Comparison of ENCODE assay signal across 8 mouse cellular contexts in the genomic region with DNA sequence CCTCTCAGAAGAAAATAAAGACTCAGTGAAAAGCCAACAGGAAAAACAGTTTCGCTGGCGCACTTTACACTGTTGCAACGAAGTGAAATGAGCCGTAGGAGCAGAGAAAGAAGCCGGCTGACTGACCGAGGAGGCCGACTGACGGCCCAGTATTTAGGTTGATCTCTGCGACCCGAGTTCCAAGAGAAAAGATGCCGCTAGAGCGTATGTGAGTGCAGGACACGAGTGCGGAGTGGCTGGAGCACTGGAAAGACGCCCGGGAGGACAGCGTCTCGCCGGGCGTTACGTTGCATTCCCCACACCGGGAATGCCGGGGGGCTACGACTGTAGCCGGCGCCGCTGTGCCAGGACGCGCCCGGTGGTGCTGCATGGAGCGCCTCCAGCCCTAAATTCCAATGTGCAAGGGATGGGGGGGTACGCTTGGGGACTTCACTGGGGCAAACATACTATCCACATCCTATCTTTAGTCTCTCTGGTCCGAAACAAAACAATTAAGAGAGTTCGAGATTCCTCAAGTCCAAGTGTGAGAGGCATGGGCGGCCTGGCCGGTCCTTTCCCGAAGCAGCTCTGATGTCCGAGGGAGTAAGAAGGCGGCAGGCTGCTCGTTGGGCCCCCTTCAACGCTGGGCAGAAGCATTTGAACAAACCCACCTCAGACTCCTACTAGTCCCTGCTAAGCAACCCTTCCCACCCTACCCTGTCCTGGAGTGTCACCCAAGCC. TPM values are rescaled to one million over a fixed set of nuclear protein-coding genes. Genes with fewer than 3 reads are reported as not detected.
DNase-seq lines count a peak whose midpoint lies in the region; ATAC-seq and TF ChIP-seq lines count a peak whose summit lies in the region.

No protein-coding gene starts in this region.

- no peak for TF ChIP-seq CTCF in layer of hippocampus, adult 2 months (conservative IDR thresholded peaks at IDR 0.05)

- no peaks in the 10 kb centered on the region for H3K9me3 ChIP-seq in limb, embryonic 12.5 days
- no peaks in the 10 kb centered on the region for H3K9me3 ChIP-seq in midbrain, embryonic 15.5 days

- ATAC-seq in common myeloid progenitor, adult 5-6 weeks (replicated peaks; ENCODE audit: low read depth, poor library complexity, severe bottlenecking), result 0 out of 2 replicates have a peak, but pooled peaks have one; percentile 1
- no peak; the same call in 1 of the 2 replicates for ATAC-seq in limb, embryonic 12.5 days (ENCODE audit: insufficient number of reproducible peaks, insufficient read depth, low FRiP score, low TSS enrichment, low read depth)
- ATAC-seq in midbrain, embryonic 15.5 days (replicated peaks), result peak; percentile 18

- no peak for DNase-seq in layer of hippocampus, adult 2 months (ENCODE audit: low spot score in 2 of 2)
- DNase-seq in layer of hippocampus, postnatal 14 days (ENCODE audit: low spot score in 2 of 2), result no peak
- DNase-seq in heart, postnatal 10 days, result peak; percentile 64 to 65
- DNase-seq in layer of hippocampus, adult 18-20 months (ENCODE audit: low spot score in 2 of 2), result no peak
- no peak for DNase-seq in cerebellum, adult 9-11 months

- H3K4me1 ChIP-seq in limb, embryonic 12.5 days (replicated peaks), result peaks cover 53% of the 10 kb centered on the region
- H3K4me1 ChIP-seq in midbrain, embryonic 15.5 days, result peaks cover 39% of the 10 kb centered on the region

- H3K36me3 ChIP-seq in limb, embryonic 12.5 days, result no peaks in the 10 kb centered on the region
- no peaks in the 10 kb centered on the region for H3K36me3 ChIP-seq in midbrain, embryonic 15.5 days (replicated peaks)

- H3K4me3 ChIP-seq in layer of hippocampus, adult 2 months, result peak overlapping the region; percentile 50
- H3K4me3 ChIP-seq in limb, embryonic 12.5 days (replicated peaks), result peak overlapping the region; percentile 84
- H3K4me3 ChIP-seq in midbrain, embryonic 15.5 days, result peak overlapping the region; percentile 43

- intact Hi-C loops in heart, postnatal 10 days (cut with DNase I), result loop anchor here (2.0 kb wide), 3 partner anchors 207 to 347 kb away; no protein-coding TSS in a partner anchor

- WGBS in limb, embryonic 12.5 days, result under 1% methylated on average over 41 of the region's 41 CpGs
- WGBS in midbrain, embryonic 15.5 days, result under 1% methylated on average over 41 of the region's 41 CpGs

- peak overlapping the region; percentile 65 for H3K27ac ChIP-seq in layer of hippocampus, adult 2 months
- H3K27ac ChIP-seq in limb, embryonic 12.5 days, result peak overlapping the region; percentile 100
- H3K27ac ChIP-seq in midbrain, embryonic 15.5 days, result peak overlapping the region; percentile 65

- peak overlapping the region; percentile 87 for H3K4me2 ChIP-seq in limb, embryonic 12.5 days
- H3K4me2 ChIP-seq in midbrain, embryonic 15.5 days, result peak overlapping the region; percentile 86

- H3K27me3 ChIP-seq in limb, embryonic 12.5 days, result no peaks in the 10 kb centered on the region; the same call in 1 of the 2 replicates
- peaks cover 55% of the 10 kb centered on the region for H3K27me3 ChIP-seq in midbrain, embryonic 15.5 days (replicated peaks)

- peak overlapping the region; percentile 99 for H3K9ac ChIP-seq in limb, embryonic 12.5 days (replicated peaks)
- peak overlapping the region; percentile 28 for H3K9ac ChIP-seq in midbrain, embryonic 15.5 days

RNA-seq across cellular contexts. Expression of a gene that starts 40.1 kb away (rescaled TPM):
- 1 to 10 TPM; 3.3 to 3.5 TPM for total RNA-seq in layer of hippocampus, adult 2 months (2021)
- 1 to 10 TPM; 5.0 to 6.9 TPM for total RNA-seq in layer of hippocampus, postnatal 14 days (2021)
- total RNA-seq in common myeloid progenitor, adult 5-6 weeks (2017), result 3.9 and 10.8 TPM in 2 replicates
- total RNA-seq in heart, postnatal 10 days (2021), result 10 to 100 TPM; 27.4 to 35.8 TPM
- 187 TPM in 2 replicates for polyA plus RNA-seq in limb, embryonic 12.5 days (2016; fragmentation: Nextera tagmentation; extraction: Ambion mirVana)
- polyA plus RNA-seq in midbrain, embryonic 15.5 days (2015; fragmentation: Nextera tagmentation; extraction: Ambion mirVana), result 4.4 and 5.2 TPM in 2 replicates
- total RNA-seq in layer of hippocampus, adult 18-20 months (2021), result 1 to 10 TPM; 2.4 to 3.1 TPM

Comparison
In these comparisons a context has a peak if more than half of its experiments do, and no peak if none do; other contexts are left out.
1. DNase-seq: peak in heart, postnatal 10 days (2 of 2); none in layer of hippocampus, adult 2 months (0 of 2), layer of hippocampus, postnatal 14 days (0 of 2), layer of hippocampus, adult 18-20 months (0 of 2) and cerebellum, adult 9-11 months (single experiment).
2. Peak in every context shown above with its lines, with median percentiles within 50 percentile points of each other: H3K27ac ChIP-seq and H3K4me3 ChIP-seq.